Mouse (Mus musculus): ENCODE data around the gene Umad1. TPM values are rescaled to one million over a fixed set of nuclear protein-coding genes. Genes with fewer than 3 reads are reported as not detected.

Gene Umad1
- polyA plus RNA-seq, 1 experiment from 2014 or later = 30.3 TPM

GRCm38 (mm10) chr6:8489266-8489665 is 230.2 kb downstream of the Umad1 start:
- ATAC-seq = no peak
- no peak overlapping the region for H3K4me3 ChIP-seq
- H3K36me3 ChIP-seq (ENCODE audit: poor library complexity, severe bottlenecking) = no peaks in the 10 kb centered on the region
- WGBS = 70% methylated on average over 7 of the region's 7 CpGs
- H3K27me3 ChIP-seq = no peaks in the 10 kb centered on the region
- no peak overlapping the region for H3K9ac ChIP-seq
- no peak overlapping the region for H3K4me2 ChIP-seq
- peaks cover 10% of the 10 kb centered on the region for H3K4me1 ChIP-seq
- H3K27ac ChIP-seq = no peak overlapping the region
- H3K9me3 ChIP-seq (replicated peaks) = no peaks in the 10 kb centered on the region

- no peak overlapping the region for H3K4me3 ChIP-seq
- no peak overlapping the region for H3K27ac ChIP-seq
- H3K4me1 ChIP-seq = peaks cover 10% of the 10 kb centered on the region
- no peak overlapping the region for H3K4me2 ChIP-seq
- no peaks in the 10 kb centered on the region for H3K27me3 ChIP-seq
- H3K9me3 ChIP-seq (replicated peaks) = no peaks in the 10 kb centered on the region
- WGBS = 85% methylated on average over 1 of the region's 1 CpGs
- H3K9ac ChIP-seq = no peak overlapping the region
- ATAC-seq = no peak
- no peaks in the 10 kb centered on the region for H3K36me3 ChIP-seq (ENCODE audit: poor library complexity, severe bottlenecking)
Measured at GRCm38 (mm10) chr6:8489938-8490585, 231.0 kb downstream of the Umad1 start.

GRCm38 (mm10) chr6:8492248-8492647 is 233.2 kb downstream of the Umad1 start:
- no peak for ATAC-seq

GRCm38 (mm10) chr6:8495109-8495826 is 236.2 kb downstream of the Umad1 start:
- Histone ChIP-seq H3K9ac (no peak overlapping the region), H3K27me3 (no peaks in the 10 kb centered on the region)
- 84% methylated on average over 5 of the region's 5 CpGs for WGBS

More at GRCm38 (mm10) chr6:8492248-8492647, 233.2 kb downstream of the Umad1 start:
- H3K27me3 ChIP-seq = no peaks in the 10 kb centered on the region
- no peaks in the 10 kb centered on the region for H3K36me3 ChIP-seq (ENCODE audit: poor library complexity, severe bottlenecking)
- no peak overlapping the region for H3K4me3 ChIP-seq
- H3K27ac ChIP-seq = no peak overlapping the region
- H3K4me2 ChIP-seq = no peak overlapping the region
- H3K9me3 ChIP-seq (replicated peaks) = no peaks in the 10 kb centered on the region
- WGBS = 95% methylated on average over 3 of the region's 3 CpGs
- no peak overlapping the region for H3K9ac ChIP-seq
- peaks cover 3% of the 10 kb centered on the region; the same call in 1 of the 2 replicates for H3K4me1 ChIP-seq

GRCm38 (mm10) chr6:8495827-8496222 is 236.7 kb downstream of the Umad1 start:
- no peak overlapping the region for H3K27ac ChIP-seq
- no peaks in the 10 kb centered on the region for H3K36me3 ChIP-seq (ENCODE audit: poor library complexity, severe bottlenecking)
- no peak overlapping the region for H3K4me2 ChIP-seq
- H3K9me3 ChIP-seq (replicated peaks) = no peaks in the 10 kb centered on the region
- no peaks in the 10 kb centered on the region for H3K4me1 ChIP-seq
- no peaks in the 10 kb centered on the region for H3K27me3 ChIP-seq
- WGBS = 80% methylated on average over 4 of the region's 4 CpGs
- no peak overlapping the region for H3K4me3 ChIP-seq
- H3K9ac ChIP-seq = no peak overlapping the region
- no peak for ATAC-seq

More at GRCm38 (mm10) chr6:8495109-8495826, 236.2 kb downstream of the Umad1 start:
- Histone ChIP-seq H3K36me3 (ENCODE audit: poor library complexity, severe bottlenecking) (no peaks in the 10 kb centered on the region), H3K4me3 (no peak overlapping the region), H3K27ac (no peak overlapping the region), H3K9me3 (replicated peaks) (no peaks in the 10 kb centered on the region), H3K4me1 (no peaks in the 10 kb centered on the region), H3K4me2 (no peak overlapping the region)
- no peak for ATAC-seq

- Histone ChIP-seq H3K36me3 (ENCODE audit: poor library complexity, severe bottlenecking) (no peaks in the 10 kb centered on the region), H3K9me3 (replicated peaks) (no peaks in the 10 kb centered on the region), H3K27ac (no peak overlapping the region), H3K4me3 (no peak overlapping the region), H3K4me2 (no peak overlapping the region), H3K9ac (no peak overlapping the region), H3K4me1 (no peaks in the 10 kb centered on the region), H3K27me3 (no peaks in the 10 kb centered on the region)
- no peak for ATAC-seq
- 77% methylated on average over 6 of the region's 6 CpGs for WGBS
Measured at GRCm38 (mm10) chr6:8497234-8497867, 238.3 kb downstream of the Umad1 start.

GRCm38 (mm10) chr6:8497868-8498257 is 238.8 kb downstream of the Umad1 start:
- no peaks in the 10 kb centered on the region for H3K36me3 ChIP-seq (ENCODE audit: poor library complexity, severe bottlenecking)
- WGBS = 74% methylated on average over 6 of the region's 6 CpGs
- no peak overlapping the region for H3K4me3 ChIP-seq
- H3K9me3 ChIP-seq (replicated peaks) = no peaks in the 10 kb centered on the region
- ATAC-seq = no peak
- no peak overlapping the region for H3K9ac ChIP-seq
- H3K4me2 ChIP-seq = no peak overlapping the region
- no peak overlapping the region for H3K27ac ChIP-seq
- H3K27me3 ChIP-seq = no peaks in the 10 kb centered on the region
- H3K4me1 ChIP-seq = no peaks in the 10 kb centered on the region

- Histone ChIP-seq H3K36me3 (ENCODE audit: poor library complexity, severe bottlenecking) (no peaks in the 10 kb centered on the region), H3K9me3 (replicated peaks) (no peaks in the 10 kb centered on the region), H3K27ac (no peak overlapping the region), H3K9ac (no peak overlapping the region), H3K27me3 (no peaks in the 10 kb centered on the region), H3K4me3 (no peak overlapping the region), H3K4me1 (no peaks in the 10 kb centered on the region), H3K4me2 (no peak overlapping the region)
- ATAC-seq = no peak
- WGBS = 89% methylated on average over 3 of the region's 3 CpGs
Measured at GRCm38 (mm10) chr6:8498961-8499360, 239.9 kb downstream of the Umad1 start.

GRCm38 (mm10) chr6:8503953-8504352 is 244.9 kb downstream of the Umad1 start:
- Histone ChIP-seq H3K4me2 (no peak overlapping the region), H3K9me3 (replicated peaks) (no peaks in the 10 kb centered on the region), H3K4me3 (no peak overlapping the region), H3K36me3 (ENCODE audit: poor library complexity, severe bottlenecking) (no peaks in the 10 kb centered on the region), H3K4me1 (peaks cover 4% of the 10 kb centered on the region), H3K27me3 (no peaks in the 10 kb centered on the region), H3K27ac (no peak overlapping the region), H3K9ac (no peak overlapping the region)
- 50% methylated on average over 3 of the region's 3 CpGs for WGBS
- ATAC-seq = no peak

GRCm38 (mm10) chr6:8504521-8505228 is 245.6 kb downstream of the Umad1 start:
- no peaks in the 10 kb centered on the region for H3K27me3 ChIP-seq

GRCm38 (mm10) chr6:8506631-8507030 is 247.5 kb downstream of the Umad1 start:
- H3K27me3 ChIP-seq = no peaks in the 10 kb centered on the region
- H3K4me3 ChIP-seq = no peak overlapping the region
- H3K4me1 ChIP-seq = peaks cover 16% of the 10 kb centered on the region
- H3K9ac ChIP-seq = no peak overlapping the region
- ATAC-seq = no peak
- no peak overlapping the region for H3K4me2 ChIP-seq
- no peak overlapping the region for H3K27ac ChIP-seq
- no peaks in the 10 kb centered on the region for H3K9me3 ChIP-seq (replicated peaks)
- H3K36me3 ChIP-seq (ENCODE audit: poor library complexity, severe bottlenecking) = no peaks in the 10 kb centered on the region

More at GRCm38 (mm10) chr6:8504521-8505228, 245.6 kb downstream of the Umad1 start:
- H3K9ac ChIP-seq = no peak overlapping the region
- H3K27ac ChIP-seq = no peak overlapping the region
- H3K4me2 ChIP-seq = no peak overlapping the region
- 87% methylated on average over 6 of the region's 6 CpGs for WGBS
- H3K9me3 ChIP-seq (replicated peaks) = no peaks in the 10 kb centered on the region
- H3K36me3 ChIP-seq (ENCODE audit: poor library complexity, severe bottlenecking) = no peaks in the 10 kb centered on the region
- peaks cover 4% of the 10 kb centered on the region for H3K4me1 ChIP-seq
- H3K4me3 ChIP-seq = no peak overlapping the region
- ATAC-seq = no peak

All from forebrain, embryonic 13.5 days (tissue).